Mouse (Mus musculus) E14TG2a.4 (cell line): ENCODE measurements at regions not wholly inside any gene's neighbourhood (a gene's known extent, or its start where the extent isn't known, plus 50 kb on each side); places are given as distances from the start of the nearest gene placed in this dataset.

ENCODE experiments used
- H3K27me3 ChIP-seq: 2 replicates; pipeline ENCODE4 v1.6.1; 2014; ENCODE audit warnings: low read length, control low read depth; ENCODE audit not compliant: insufficient read depth
- H3K36me3 ChIP-seq: 2 replicates; pipeline ENCODE4 v1.6.1; 2014; ENCODE audit warnings: low read length, control low read depth; ENCODE audit not compliant: insufficient read depth
- H3K4me1 ChIP-seq: replicated peaks from 2 replicates; pipeline ENCODE4 v1.6.1; 2014; ENCODE audit warnings: low read depth, low read length, control low read depth
- H3K4me3 ChIP-seq: replicated peaks from 2 replicates; pipeline ENCODE4 v1.5.1; 2014; ENCODE audit warnings: mild to moderate bottlenecking, low read length
- H3K9me3 ChIP-seq: 2 replicates; pipeline ENCODE4 v1.6.1; 2014; ENCODE audit warnings: low read length, control low read depth
- CTCF ChIP-seq: conservative IDR thresholded peaks from 2 replicates; pipeline ENCODE4 v1.5.1; 2014; ENCODE audit warnings: low read length
- NANOG ChIP-seq: IDR thresholded peaks from 2 replicates; pipeline ENCODE4 v1.6.1; 2014; ENCODE audit warnings: borderline replicate concordance, low read length, mixed read lengths
- POU5F1 ChIP-seq: IDR thresholded peaks from 2 replicates; pipeline ENCODE4 v1.6.1; 2014; ENCODE audit warnings: low read length, borderline replicate concordance

DNA sequence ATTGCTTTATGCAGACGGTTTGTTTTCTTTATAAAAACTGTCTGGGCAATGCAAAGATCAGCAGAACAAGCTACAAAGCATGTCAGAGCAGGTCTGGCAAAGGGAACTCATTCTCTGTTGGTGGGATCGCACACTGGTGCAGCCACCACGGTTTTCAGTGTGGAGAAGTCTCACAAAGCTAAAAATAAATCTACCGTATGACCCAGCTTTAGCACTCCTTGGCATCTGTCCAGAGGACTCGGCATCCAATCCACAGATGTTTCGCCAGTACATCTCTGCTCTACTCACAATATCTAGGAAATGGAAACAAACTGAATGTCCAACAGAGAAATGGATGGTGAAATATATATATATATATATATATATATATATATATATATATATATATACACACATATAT is 69.4 kb upstream of the Tbc1d5 start:
- H3K4me3 ChIP-seq = no peak overlapping the region
- TF ChIP-seq NANOG = no peak
- no peak for TF ChIP-seq POU5F1
- TF ChIP-seq CTCF = no peak
- no peaks in the 10 kb centered on the region for H3K4me1 ChIP-seq
- H3K27me3 ChIP-seq = no peaks in the 10 kb centered on the region
- no peaks in the 10 kb centered on the region for H3K36me3 ChIP-seq
- no peaks in the 10 kb centered on the region for H3K9me3 ChIP-seq

DNA sequence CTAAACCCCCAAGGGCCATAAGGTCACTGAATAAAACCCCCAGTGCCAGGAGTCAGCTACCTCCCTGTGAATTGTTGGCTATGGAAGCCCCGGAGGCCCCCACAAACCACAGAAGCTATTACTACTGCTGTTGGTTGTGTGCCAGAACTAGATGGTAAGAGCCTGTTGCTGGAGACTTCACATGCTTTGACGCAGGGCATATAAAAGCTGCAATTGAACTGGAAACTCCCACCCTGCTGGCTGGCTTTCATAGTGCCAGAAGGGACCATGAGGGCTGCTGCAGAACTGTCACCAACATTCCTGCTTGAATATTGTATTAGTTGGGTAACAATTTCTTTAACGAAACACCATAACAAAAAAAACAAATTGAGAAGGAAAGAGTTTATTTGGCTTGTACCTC is 66.9 kb upstream of the Tbc1d5 start:
- TF ChIP-seq POU5F1 (no peak), CTCF (no peak), NANOG (no peak)
- no peaks in the 10 kb centered on the region for H3K4me1 ChIP-seq
- no peak overlapping the region for H3K4me3 ChIP-seq
- no peaks in the 10 kb centered on the region for H3K36me3 ChIP-seq
- no peaks in the 10 kb centered on the region for H3K9me3 ChIP-seq
- no peaks in the 10 kb centered on the region for H3K27me3 ChIP-seq

DNA sequence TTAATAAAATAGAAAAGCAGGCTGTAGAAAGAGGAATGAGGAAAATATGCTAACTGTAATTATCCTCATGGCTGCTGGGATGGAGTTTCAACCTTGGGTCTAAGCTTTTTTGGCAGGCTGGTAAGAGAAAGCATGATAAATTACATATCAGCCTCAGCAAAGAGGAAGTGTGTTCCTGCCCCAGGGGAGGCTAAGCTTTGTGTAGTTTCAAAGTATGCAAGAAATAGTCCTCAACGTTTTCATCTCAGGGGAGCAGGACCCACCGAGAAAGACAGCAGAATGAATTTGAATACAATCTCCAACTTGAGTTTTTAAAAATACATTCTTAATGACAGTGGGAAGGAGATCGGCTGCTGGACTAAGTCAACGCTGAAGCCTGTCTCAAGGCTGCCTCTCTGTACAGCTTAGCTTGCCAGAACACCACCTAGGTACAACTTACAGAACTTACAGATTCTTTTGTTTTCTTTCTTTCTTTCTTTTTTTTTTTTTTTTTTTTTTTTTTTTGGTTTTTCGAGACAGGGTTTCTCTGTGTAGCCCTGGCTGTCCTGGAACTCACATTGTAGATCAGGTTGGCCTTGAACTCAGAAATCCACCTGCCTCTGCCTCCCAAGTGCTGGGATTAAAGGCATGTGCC is 61.3 kb upstream of the Tbc1d5 start:
- no peaks in the 10 kb centered on the region for H3K9me3 ChIP-seq
- H3K4me1 ChIP-seq = no peaks in the 10 kb centered on the region
- H3K27me3 ChIP-seq = no peaks in the 10 kb centered on the region
- H3K36me3 ChIP-seq = no peaks in the 10 kb centered on the region
- H3K4me3 ChIP-seq = no peak overlapping the region
- TF ChIP-seq NANOG (no peak), POU5F1 (no peak)

DNA sequence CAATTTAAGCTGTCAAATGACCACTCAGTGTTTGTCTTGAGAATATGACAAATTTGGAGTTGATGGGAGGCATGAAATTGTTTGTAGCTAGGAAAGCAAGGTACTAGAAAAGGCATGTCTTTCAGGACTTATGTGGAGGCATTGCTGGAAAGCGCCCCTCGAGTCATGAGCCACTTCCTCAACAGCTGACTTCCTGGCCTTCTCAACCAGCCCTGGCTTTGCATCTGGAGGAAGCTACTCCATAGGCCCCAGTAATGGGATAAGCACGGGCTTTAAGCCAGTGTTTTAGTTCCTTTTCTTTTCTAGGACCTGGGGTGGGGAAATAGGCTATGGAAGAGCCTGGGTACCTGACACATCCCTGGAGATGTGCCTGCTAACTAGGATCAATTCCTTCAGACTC is 60.3 kb upstream of the Tbc1d5 start:
- Histone ChIP-seq H3K36me3 (no peaks in the 10 kb centered on the region), H3K9me3 (no peaks in the 10 kb centered on the region), H3K4me1 (no peaks in the 10 kb centered on the region), H3K4me3 (no peak overlapping the region), H3K27me3 (no peaks in the 10 kb centered on the region)
- no peak for TF ChIP-seq CTCF
- no peak for TF ChIP-seq NANOG
- no peak for TF ChIP-seq POU5F1
